Mouse (Mus musculus) thymus, postnatal 10 days (tissue): ENCODE data around the gene Cad.

Experiments
- DNase-seq, 2 experiments: peaks; one replicate each; pipeline ENCODE4 v3.0.0; 2021; ENCODE audit warnings: low spot score in 2 of 2

The Cad gene

GRCm38 (mm10) chr5:31071059-31071458 lies 16.5 kb downstream of the Cad start:
- DNase-seq = no peak

GRCm38 (mm10) chr5:31071821-31072220 lies 17.2 kb downstream of the Cad start:
- no peak for DNase-seq

- DNase-seq = no peak
These were observed 18.6 kb downstream of the Cad start for GRCm38 (mm10) chr5:31073176-31073575.

GRCm38 (mm10) chr5:31076346-31076745 lies 21.8 kb downstream of the Cad start:
- no peak for DNase-seq

- no peak for DNase-seq
These were observed 25.6 kb downstream of the Cad start for GRCm38 (mm10) chr5:31080059-31080794.

GRCm38 (mm10) chr5:31080795-31081164 lies 26.2 kb downstream of the Cad start:
- no peak for DNase-seq

- DNase-seq = peak; percentile 21 to 58
These were observed 26.8 kb downstream of the Cad start for GRCm38 (mm10) chr5:31081386-31081785.

- DNase-seq = peak; percentile 28 to 69
These were observed 27.8 kb downstream of the Cad start for GRCm38 (mm10) chr5:31082355-31082754.

GRCm38 (mm10) chr5:31082935-31083625 lies 28.5 kb downstream of the Cad start:
- no peak for DNase-seq

- DNase-seq = no peak
These were observed 29.4 kb downstream of the Cad start for GRCm38 (mm10) chr5:31083949-31084348.

GRCm38 (mm10) chr5:31086606-31087005 lies 32.0 kb downstream of the Cad start:
- no peak for DNase-seq

- DNase-seq = no peak
These were observed 32.6 kb downstream of the Cad start for GRCm38 (mm10) chr5:31087131-31087530.

- no peak for DNase-seq
These were observed 37.8 kb downstream of the Cad start for GRCm38 (mm10) chr5:31092231-31092975.

- peak; percentile 25 to 43 for DNase-seq
These were observed 38.8 kb downstream of the Cad start for GRCm38 (mm10) chr5:31093151-31094041.

GRCm38 (mm10) chr5:31094100-31094798 lies 39.7 kb downstream of the Cad start:
- DNase-seq = peak in 1 of 2 experiments; percentile 29

- peak; percentile 12 to 23 for DNase-seq
These were observed 40.5 kb downstream of the Cad start for GRCm38 (mm10) chr5:31094799-31095691.

- DNase-seq = no peak
These were observed 41.3 kb downstream of the Cad start for GRCm38 (mm10) chr5:31095711-31096480.

- DNase-seq = no peak
These were observed 51.3 kb downstream of the Cad start, which contains the start of gene Dnajc5g for GRCm38 (mm10) chr5:31105814-31106335. Dnajc5g (plus strand) TSS chr5:31106285.

GRCm38 (mm10) chr5:31108000-31108490 lies 53.5 kb downstream of the Cad start, which contains the start of gene Slc30a3:
Slc30a3 (minus strand) TSS chr5:31108237.
- no peak for DNase-seq
